Mouse (Mus musculus) CH12.LX (cell line): Measurements from ENCODE around the gene Arhgef33. TPM values are rescaled to one million over a fixed set of nuclear protein-coding genes. Genes with fewer than 3 reads are reported as not detected.

Source experiments
- DNase-seq: peaks from one replicate; pipeline ENCODE4 v3.0.0-alpha.2; 2013; ENCODE audit errors: extremely low read depth
- H3K27ac ChIP-seq: 2 replicates; pipeline ENCODE4 v1.5.1; 2012; ENCODE audit warnings: low read depth, mild to moderate bottlenecking, control low read depth, moderate library complexity; ENCODE audit not compliant: insufficient read depth
- H3K27me3 ChIP-seq: replicated peaks from 2 replicates; pipeline ENCODE3; 2012; ENCODE audit warnings: inconsistent platforms
- H3K36me3 ChIP-seq, 2 experiments: replicated peaks in 1 of 2; 2 replicates each; pipeline versions ENCODE3 to v1.6.1; 2012; ENCODE audit warnings: inconsistent platforms in 1 of 2, low read length in 1 of 2, mild to moderate bottlenecking in 1 of 2, mixed read lengths in 1 of 2, moderate library complexity in 1 of 2; ENCODE audit not compliant: control insufficient read depth in 1 of 2, insufficient read depth in 1 of 2
- H3K4me1 ChIP-seq, 2 experiments: 2 replicates each; pipeline ENCODE4 v1.6.1; 2012; ENCODE audit warnings: inconsistent platforms in 1 of 2, moderate library complexity in 1 of 2; ENCODE audit not compliant: insufficient read depth in 2 of 2, control insufficient read depth in 1 of 2
- H3K4me2 ChIP-seq: 2 replicates; pipeline ENCODE4 v1.6.1; 2012; ENCODE audit warnings: low read depth, mild to moderate bottlenecking, control low read depth; ENCODE audit not compliant: poor library complexity, insufficient read depth, severe bottlenecking
- H3K4me3 ChIP-seq, 3 experiments: fragments of 150-350 bp in 1 of 3; sonication (generic) in 1 of 3; replicated peaks in 1 of 3; 2 replicates each; pipeline versions ENCODE3 to v1.5.1; 2011 to 2012; ENCODE audit warnings: low read depth in 2 of 3, low read length in 2 of 3, mild to moderate bottlenecking in 2 of 3, moderate library complexity in 2 of 3, control low read depth in 1 of 3, improper control_type of control experiment in 1 of 3, inconsistent platforms in 1 of 3, mixed read lengths in 1 of 3; ENCODE audit not compliant: poor library complexity in 1 of 3
- H3K79me2 ChIP-seq: replicated peaks from 2 replicates; pipeline ENCODE4 v1.6.1; 2012; ENCODE audit warnings: mild to moderate bottlenecking, moderate library complexity; ENCODE audit not compliant: control insufficient read depth, poor library complexity, insufficient read depth, severe bottlenecking; ENCODE audit errors: extremely low read depth
- H3K9ac ChIP-seq: 2 replicates; pipeline ENCODE4 v1.6.1; 2012; ENCODE audit warnings: low read depth, mild to moderate bottlenecking, control low read depth, moderate library complexity; ENCODE audit not compliant: insufficient read depth
- H3K9me3 ChIP-seq: replicated peaks from 2 replicates; pipeline ENCODE3; 2012; ENCODE audit warnings: low read length, inconsistent platforms, mixed read lengths
- CHD1 ChIP-seq: IDR thresholded peaks from 2 replicates; pipeline ENCODE4 v1.6.1; 2012; ENCODE audit warnings: low read depth, low read length, improper control_type of control experiment, inconsistent platforms
- IRF4 ChIP-seq: IDR thresholded peaks from 2 replicates; pipeline ENCODE4 v1.6.1; 2014; ENCODE audit warnings: low read depth, mild to moderate bottlenecking, inconsistent platforms, low read length, improper control_type of control experiment
- JUN ChIP-seq: IDR thresholded peaks from 2 replicates; pipeline ENCODE4 v1.6.1; 2011; ENCODE audit warnings: low read depth, mild to moderate bottlenecking, low read length, improper control_type of control experiment, moderate library complexity; ENCODE audit not compliant: insufficient read depth
- JUND ChIP-seq: conservative IDR thresholded peaks from 2 replicates; pipeline ENCODE4 v1.6.1; 2011; ENCODE audit warnings: low read depth, low read length, improper control_type of control experiment
- MAX ChIP-seq: IDR thresholded peaks from 2 replicates; pipeline ENCODE4 v1.6.1; 2011; ENCODE audit warnings: low read length, improper control_type of control experiment
- MEF2A ChIP-seq: IDR thresholded peaks from 2 replicates; pipeline ENCODE4 v1.6.1; 2014; ENCODE audit warnings: low read depth, mild to moderate bottlenecking, inconsistent platforms, low read length, improper control_type of control experiment, borderline replicate concordance
- MXI1 ChIP-seq: IDR thresholded peaks from 2 replicates; pipeline ENCODE4 v1.6.1; 2011; ENCODE audit warnings: mild to moderate bottlenecking, low read depth, low read length, improper control_type of control experiment
- MYC ChIP-seq: IDR thresholded peaks from 2 replicates; pipeline ENCODE4 v1.6.1; 2011; ENCODE audit warnings: low read depth, mild to moderate bottlenecking, improper control_type of control experiment, low read length
- NELFE ChIP-seq: IDR thresholded peaks from 2 replicates; pipeline ENCODE4 v1.6.1; 2011; ENCODE audit warnings: low read depth, low read length, improper control_type of control experiment
- NRF1 ChIP-seq: IDR thresholded peaks from 2 replicates; pipeline ENCODE4 v1.6.1; 2014; ENCODE audit warnings: low read depth, mild to moderate bottlenecking, inconsistent platforms, low read length, improper control_type of control experiment, moderate library complexity
- PAX5 ChIP-seq: IDR thresholded peaks from 2 replicates; pipeline ENCODE4 v1.6.1; 2012; ENCODE audit warnings: low read length, inconsistent platforms, mixed read lengths
- POLR2A ChIP-seq: IDR thresholded peaks from 2 replicates; pipeline ENCODE4 v1.6.1; 2011; ENCODE audit warnings: low read depth, mild to moderate bottlenecking, improper control_type of control experiment, low read length
- POLR2AphosphoS2 ChIP-seq: IDR thresholded peaks from 2 replicates; pipeline ENCODE4 v1.6.1; 2011; ENCODE audit warnings: low read depth, low read length, improper control_type of control experiment
- RAD21 ChIP-seq: IDR thresholded peaks from 2 replicates; pipeline ENCODE4 v1.6.1; 2011; ENCODE audit warnings: low read depth, mild to moderate bottlenecking, low read length, improper control_type of control experiment, moderate library complexity
- SIN3A ChIP-seq: IDR thresholded peaks from 2 replicates; pipeline ENCODE4 v1.6.1; 2012; ENCODE audit warnings: low read length, improper control_type of control experiment, inconsistent platforms
- SMC3 ChIP-seq: IDR thresholded peaks from 2 replicates; pipeline ENCODE4 v1.6.1; 2011; ENCODE audit warnings: low read depth, low read length, improper control_type of control experiment
- TBP ChIP-seq: conservative IDR thresholded peaks from 2 replicates; pipeline ENCODE4 v1.6.1; 2011; ENCODE audit warnings: low read depth, low read length, improper control_type of control experiment
- UBTF ChIP-seq: IDR thresholded peaks from 2 replicates; pipeline ENCODE4 v1.6.1; 2012; ENCODE audit warnings: low read depth, mild to moderate bottlenecking, inconsistent platforms, low read length, improper control_type of control experiment, moderate library complexity
- USF1 ChIP-seq: IDR thresholded peaks from 2 replicates; pipeline ENCODE4 v1.6.1; 2014; ENCODE audit warnings: low read depth, mild to moderate bottlenecking, inconsistent platforms, low read length, improper control_type of control experiment
- USF2 ChIP-seq: conservative IDR thresholded peaks from 2 replicates; pipeline ENCODE4 v1.6.1; 2011; ENCODE audit warnings: low read depth, low read length, improper control_type of control experiment
- ZKSCAN1 ChIP-seq: IDR thresholded peaks from 2 replicates; pipeline ENCODE4 v1.6.1; 2012; ENCODE audit warnings: low read depth, inconsistent platforms, low read length, improper control_type of control experiment, borderline replicate concordance
- ZMIZ1 ChIP-seq: IDR thresholded peaks from 2 replicates; pipeline ENCODE4 v1.6.1; 2012; ENCODE audit warnings: low read depth, mild to moderate bottlenecking, inconsistent platforms, low read length, improper control_type of control experiment
- ZNF384 ChIP-seq: IDR thresholded peaks from 2 replicates; pipeline ENCODE4 v1.6.1; 2012; ENCODE audit warnings: low read depth, low read length, improper control_type of control experiment, inconsistent platforms
- dilution Hi-C: fragments of 300-500 bp; cut with MboI; formaldehyde crosslinking; loops from 2 replicates; pipeline ENCODE4 v1.14.3; 2020; ENCODE audit warnings: low sequenced_read_pairs; ENCODE audit not compliant: extremely low pct_unique_long_range_greater_than_20kb, extremely low pct_ligation_motif_present
- in situ Hi-C: fragments of 300-500 bp; cut with MboI; formaldehyde crosslinking; loops from 3 replicates; pipeline ENCODE4 v1.14.3; 2019; ENCODE audit warnings: low sequenced_read_pairs, low pct_ligation_motif_present, low pct_unique_long_range_greater_than_20kb, mixed read lengths
- polyA plus RNA-seq: library from polyadenylated mRNA; unstranded; fragments of >175 nt; gene quantifications from 2 replicates; pipeline ENCODE4 v1.2.1, GENCODE M21; 2012; ENCODE audit warnings: low read depth; ENCODE audit not compliant: insufficient read length
- total RNA-seq, 2 experiments: library from RNA; depleted of rRNA; stranded (reverse); fragments of 300-350 nt in 1 of 2; fragments of >200 nt in 1 of 2; gene quantifications; 2 replicates each; pipeline ENCODE4 v1.2.3; 2012 to 2014

The Arhgef33 gene
- total RNA-seq (2012; rRNA removed) (0.50 and 0.55 TPM in 2 replicates), total RNA-seq (2014; rRNA removed) (0.12 TPM in 1 of 2 replicates, not detected in the other), polyA plus RNA-seq (not detected in 2 replicates)

GRCm38 (mm10) chr17:80307251-80307650 is at the start of gene Arhgef33:
Gene Arhgef33, plus strand, starts transcription at chr17:80307407.
- dilution Hi-C loops: no loop called here
- no peak for DNase-seq
- Histone ChIP-seq H3K9ac (no peak within 1 kb of the TSS), H3K4me2 (no peak within 1 kb of the TSS), H3K4me3 (no peak within 1 kb of the TSS), H3K27ac (no peak within 1 kb of the TSS), H3K79me2 (no peaks in the 10 kb centered on the region), H3K4me1 (peaks cover 0 to 10% of the 10 kb centered on the region in 2 experiments; a peak in 2 of 4 replicates), H3K27me3 (peaks cover 2% of the 10 kb centered on the region), H3K9me3 (no peaks in the 10 kb centered on the region), H3K36me3 (no peaks in the 10 kb centered on the region)
- in situ Hi-C loops: no loop called here
- TF ChIP-seq PAX5 (no peak), CHD1 (no peak), MAX (no peak), ZNF384 (no peak), ZMIZ1 (no peak), JUND (no peak), USF2 (no peak), SMC3 (no peak), IRF4 (no peak), UBTF (no peak), TBP (no peak), USF1 (no peak), NRF1 (no peak), NELFE (no peak), MXI1 (no peak), MYC (no peak), JUN (no peak), POLR2A (no peak)

GRCm38 (mm10) chr17:80267065-80267464 is 40.1 kb upstream of the Arhgef33 start:
- in situ Hi-C loops: no loop called here
- Histone ChIP-seq H3K9ac (no peak overlapping the region), H3K9me3 (no peaks in the 10 kb centered on the region), H3K4me3 (no peak overlapping the region), H3K4me2 (no peak overlapping the region), H3K27ac (no peak overlapping the region), H3K79me2 (no peaks in the 10 kb centered on the region), H3K4me1 (no peaks in the 10 kb centered on the region), H3K27me3 (no peaks in the 10 kb centered on the region), H3K36me3 (peaks cover 74 to 87% of the 10 kb centered on the region in 2 experiments)
- dilution Hi-C loops: no loop called here
- TF ChIP-seq POLR2AphosphoS2 (no peak), ZNF384 (no peak), RAD21 (no peak), ZKSCAN1 (no peak), SIN3A (no peak), SMC3 (no peak), MEF2A (no peak)
- DNase-seq: no peak
